ENCODE assay signal across 11 mouse cellular contexts in the genomic region with DNA sequence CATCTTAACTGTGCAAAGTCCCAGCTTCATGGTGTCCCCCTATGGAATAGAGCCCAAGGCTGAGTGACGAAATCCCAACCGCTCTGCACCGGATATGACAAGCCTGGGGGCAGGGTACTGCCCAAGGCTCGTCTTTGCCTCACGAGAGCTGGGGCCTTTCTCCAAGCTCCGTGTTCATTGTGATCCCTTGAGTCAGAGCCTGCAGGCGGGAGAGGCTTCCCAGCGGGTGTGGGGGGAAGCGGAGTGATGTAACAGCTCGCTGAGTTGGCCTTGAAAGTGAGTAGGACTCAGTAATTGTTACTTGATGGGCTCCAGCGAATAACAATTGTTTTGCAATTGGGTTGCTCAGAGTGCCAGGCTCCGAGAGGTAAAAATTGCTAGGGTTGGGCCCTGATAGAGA. TPM values are rescaled to one million over a fixed set of nuclear protein-coding genes. Genes with fewer than 3 reads are reported as not detected.
DNase-seq lines count a peak whose midpoint lies in the region; ATAC-seq and TF ChIP-seq lines count a peak whose summit lies in the region.
"Had no signal": no experiment of that assay in that cellular context is flagged by ENCODE, and none has a peak within 500 bp of the region (broad histone marks: within the 10 kb centered on the region; RNA-seq: fewer than 3 reads in every experiment).

No protein-coding gene starts in this region.

- no peaks in the 10 kb centered on the region for H3K27me3 ChIP-seq in forebrain, postnatal 0 days (ENCODE audit: insufficient read depth, low read length)
- no peaks in the 10 kb centered on the region for H3K27me3 ChIP-seq in forebrain, embryonic 15.5 days
- H3K27me3 ChIP-seq: neural tube, embryonic 13.5 days had no signal

- no peak for TF ChIP-seq POLR2A in lung, adult 2 months (IDR thresholded peaks at IDR 0.05; ENCODE audit: borderline replicate concordance, extremely low read depth, low read depth, low read length)

- peak; percentile 54; the same call in 1 of the 2 replicates for ATAC-seq in forebrain, postnatal 0 days
- ATAC-seq in forebrain, embryonic 15.5 days (replicated peaks): no peak

- DNase-seq in forebrain, postnatal 0 days: no peak
- DNase-seq in 3T3-L1 (ENCODE audit: low read depth, low spot score): peak; percentile 96
- DNase-seq in adrenal gland, postnatal 25 days: peak; percentile 78
- DNase-seq in lung, adult 2 months: peak; percentile 8
- DNase-seq in frontal cortex, postnatal 25 days (ENCODE audit: low spot score in 2 of 2): no peak
- DNase-seq in right cerebral cortex, postnatal 36 days (ENCODE audit: low spot score in 2 of 2): no peak
- no peak for DNase-seq in left cerebral cortex, adult 18-20 months (ENCODE audit: low spot score in 2 of 2)

- H3K27ac ChIP-seq in forebrain, postnatal 0 days (ENCODE audit: low read depth, low read length): no peak overlapping the region
- H3K27ac ChIP-seq in forebrain, embryonic 15.5 days (replicated peaks): no peak overlapping the region
- H3K27ac ChIP-seq: embryonic facial prominence, embryonic 15.5 days; neural tube, embryonic 13.5 days had no signal

- no peak overlapping the region for H3K4me2 ChIP-seq in forebrain, postnatal 0 days (ENCODE audit: low read depth)
- H3K4me2 ChIP-seq in forebrain, embryonic 15.5 days (replicated peaks): no peak overlapping the region
- H3K4me2 ChIP-seq: embryonic facial prominence, embryonic 15.5 days; neural tube, embryonic 13.5 days had no signal

- no peaks in the 10 kb centered on the region for H3K36me3 ChIP-seq in forebrain, postnatal 0 days (ENCODE audit: insufficient read depth)
- H3K36me3 ChIP-seq in forebrain, embryonic 15.5 days: no peaks in the 10 kb centered on the region
- H3K36me3 ChIP-seq: embryonic facial prominence, embryonic 15.5 days; G1E; neural tube, embryonic 13.5 days had no signal

- TF ChIP-seq CTCF in forebrain, postnatal 0 days (IDR thresholded peaks at IDR 0.05; ENCODE audit: low read depth): no peak
- TF ChIP-seq CTCF in lung, adult 2 months (IDR thresholded peaks at IDR 0.05; ENCODE audit: insufficient read depth, low read length): no peak

- H3K9me3 ChIP-seq in forebrain, postnatal 0 days (ENCODE audit: low read length): no peaks in the 10 kb centered on the region
- H3K9me3 ChIP-seq in forebrain, embryonic 15.5 days: no peaks in the 10 kb centered on the region
- H3K9me3 ChIP-seq: embryonic facial prominence, embryonic 15.5 days; G1E; neural tube, embryonic 13.5 days had no signal

- H3K4me3 ChIP-seq in forebrain, postnatal 0 days (ENCODE audit: low read depth, low read length): no peak overlapping the region
- no peak overlapping the region for H3K4me3 ChIP-seq in forebrain, embryonic 15.5 days
- H3K4me3 ChIP-seq in lung, adult 2 months (replicated peaks; ENCODE audit: extremely low read depth, low read depth, low read length): no peak overlapping the region
- H3K4me3 ChIP-seq: embryonic facial prominence, embryonic 15.5 days; neural tube, embryonic 13.5 days had no signal

- 35% methylated on average over 12 of the region's 12 CpGs for WGBS in forebrain, postnatal 0 days
- 38% methylated on average over 12 of the region's 12 CpGs for WGBS in forebrain, embryonic 15.5 days
- 37% methylated on average over 12 of the region's 12 CpGs for WGBS in lung, adult 2 months

- no peak overlapping the region for H3K9ac ChIP-seq in forebrain, postnatal 0 days
- H3K9ac ChIP-seq in forebrain, embryonic 15.5 days (replicated peaks): no peak overlapping the region
- H3K9ac ChIP-seq: embryonic facial prominence, embryonic 15.5 days; neural tube, embryonic 13.5 days had no signal

- H3K4me1 ChIP-seq in forebrain, postnatal 0 days (ENCODE audit: insufficient read depth): no peaks in the 10 kb centered on the region
- H3K4me1 ChIP-seq in forebrain, embryonic 15.5 days: no peaks in the 10 kb centered on the region
- H3K4me1 ChIP-seq in lung, adult 2 months (ENCODE audit: control insufficient read depth, insufficient read depth, low read length): peaks cover 6% of the 10 kb centered on the region; the same call in 1 of the 2 replicates
- H3K4me1 ChIP-seq: neural tube, embryonic 13.5 days had no signal

RNA-seq across cellular contexts. Expression of a gene that starts 34.4 kb away (rescaled TPM):
- total RNA-seq in forebrain, postnatal 0 days (2014; rRNA removed): 271 and 293 TPM in 2 replicates
- polyA plus RNA-seq in forebrain, postnatal 0 days (2015; fragmentation: Nextera tagmentation; extraction: Ambion mirVana): 146 and 166 TPM in 2 replicates
- polyA plus RNA-seq in forebrain, embryonic 15.5 days (2015; fragmentation: Nextera tagmentation; extraction: Ambion mirVana): 231 and 237 TPM in 2 replicates
- total RNA-seq in adrenal gland, postnatal 25 days (2021): 289 and 311 TPM in 2 replicates
- 48.1 and 59.5 TPM in 2 replicates for polyA plus RNA-seq in lung, adult 2 months (2012; rRNA removed)
- total RNA-seq in left cerebral cortex, adult 18-20 months (2021): 10 to 100 TPM; 65.8 to 77.7 TPM

Comparison
In these comparisons a context has a peak if more than half of its experiments do, and no peak if none do; other contexts are left out.
1. DNase-seq: peak in 3T3-L1 (single experiment), adrenal gland, postnatal 25 days (single experiment) and lung, adult 2 months (single experiment); none in forebrain, postnatal 0 days (single experiment), frontal cortex, postnatal 25 days (0 of 2), right cerebral cortex, postnatal 36 days (0 of 2) and left cerebral cortex, adult 18-20 months (0 of 2).